Mouse (Mus musculus) megakaryocyte, embryonic 14.5 days (primary cell): ENCODE data around the gene Tnks1bp1.

ENCODE experiments used
- FLI1 ChIP-seq: IDR thresholded peaks from 2 replicates; pipeline ENCODE4 v1.6.1; 2012; ENCODE audit warnings: low read length, inconsistent platforms, mixed read lengths
- GATA1 ChIP-seq: IDR thresholded peaks from 3 replicates; pipeline ENCODE4 v1.6.1; 2012; ENCODE audit warnings: mixed read lengths, low read length, inconsistent platforms, borderline replicate concordance

GRCm38 (mm10) chr2:85002575-85002974 lies 45.2 kb upstream of the Tnks1bp1 start:
- TF ChIP-seq GATA1: no peak
- no peak for TF ChIP-seq FLI1
